Mouse (Mus musculus) ovary, postnatal 14 days (tissue): ENCODE results near the gene Ap3d1.
A peak's percentile ranks its signal among the peaks of the same experiment; 100 is the strongest.

Source experiments
- DNase-seq: peaks from one replicate; pipeline ENCODE4 v3.0.0; 2022; ENCODE audit warnings: low spot score

Gene Ap3d1

DNA sequence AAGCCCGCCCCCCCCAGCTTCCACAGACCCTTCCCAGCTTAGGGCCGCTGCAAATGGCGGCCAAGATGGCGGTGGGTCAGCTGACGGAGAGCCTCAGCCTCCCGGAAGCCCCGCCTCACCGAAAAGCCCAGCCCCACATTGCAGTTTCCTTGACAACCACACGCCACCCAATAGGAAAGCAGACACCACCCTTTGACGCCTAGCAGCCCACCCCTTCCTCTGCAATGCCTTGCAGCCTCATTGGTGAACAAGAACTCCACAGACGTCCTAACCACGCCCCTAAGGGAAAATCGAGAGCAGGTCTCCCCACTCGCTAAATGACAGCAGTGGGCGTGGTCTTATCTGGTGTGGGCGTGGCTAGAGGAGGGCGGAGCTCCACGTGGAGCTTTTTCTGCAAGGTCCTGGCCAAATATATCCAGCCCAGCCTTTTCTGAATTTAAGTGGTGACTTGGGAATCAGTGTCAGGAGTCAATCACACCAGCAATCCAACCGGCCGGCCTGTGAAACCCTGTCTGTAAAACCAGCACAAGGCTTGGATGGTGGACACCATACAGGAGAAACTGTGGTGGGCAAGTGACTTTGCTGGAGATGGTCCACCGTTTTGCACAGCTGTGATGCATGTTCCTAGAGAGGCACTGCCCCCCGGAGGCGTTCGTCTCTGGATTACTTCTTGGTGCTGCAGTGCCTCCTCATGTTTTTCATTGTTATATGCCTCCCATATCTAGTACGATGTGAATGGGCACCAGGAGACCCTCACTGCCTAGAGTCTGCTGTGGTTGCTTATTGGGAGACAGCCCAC, at the start of gene Ap3d1:
Gene Ap3d1 (minus strand): TSS at position 85 of the 799 bp plus-strand sequence.
- DNase-seq: peak; percentile 98

DNA sequence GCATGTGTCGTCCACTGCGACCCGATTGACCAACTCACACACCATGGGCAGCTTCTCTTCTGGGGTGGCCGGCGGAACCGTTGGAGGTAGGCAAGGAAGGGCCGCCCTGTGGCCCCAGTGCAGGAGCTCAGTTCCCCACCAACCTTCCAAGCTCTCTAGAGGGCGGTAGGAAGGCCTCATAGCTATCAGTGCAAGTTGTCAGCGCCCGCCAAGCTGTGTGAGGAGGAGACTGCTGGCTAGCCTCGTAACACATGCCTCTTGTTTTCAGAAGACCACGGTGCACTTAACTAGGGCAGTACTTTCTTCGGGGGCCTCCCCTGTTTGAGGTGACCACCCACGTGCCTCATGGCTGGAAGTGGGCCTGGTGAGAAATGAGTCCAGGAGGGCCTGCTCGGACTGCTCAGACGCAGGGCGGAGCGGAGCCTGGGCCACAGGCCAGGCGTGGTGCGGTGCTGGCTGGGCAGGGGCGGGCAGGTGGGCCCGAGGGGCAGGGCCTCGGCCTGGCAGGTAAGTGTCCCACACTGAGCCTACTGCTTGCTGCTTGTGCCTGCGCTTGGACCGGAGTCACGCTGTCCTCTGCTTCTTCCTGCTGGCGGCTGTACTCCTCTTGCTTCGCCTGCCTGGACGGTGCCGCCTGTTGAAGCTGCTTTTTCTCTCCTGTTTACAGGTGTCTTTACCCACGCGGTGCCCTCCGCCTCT, 49.6 kb upstream of the Ap3d1 start:
- DNase-seq: no peak

DNA sequence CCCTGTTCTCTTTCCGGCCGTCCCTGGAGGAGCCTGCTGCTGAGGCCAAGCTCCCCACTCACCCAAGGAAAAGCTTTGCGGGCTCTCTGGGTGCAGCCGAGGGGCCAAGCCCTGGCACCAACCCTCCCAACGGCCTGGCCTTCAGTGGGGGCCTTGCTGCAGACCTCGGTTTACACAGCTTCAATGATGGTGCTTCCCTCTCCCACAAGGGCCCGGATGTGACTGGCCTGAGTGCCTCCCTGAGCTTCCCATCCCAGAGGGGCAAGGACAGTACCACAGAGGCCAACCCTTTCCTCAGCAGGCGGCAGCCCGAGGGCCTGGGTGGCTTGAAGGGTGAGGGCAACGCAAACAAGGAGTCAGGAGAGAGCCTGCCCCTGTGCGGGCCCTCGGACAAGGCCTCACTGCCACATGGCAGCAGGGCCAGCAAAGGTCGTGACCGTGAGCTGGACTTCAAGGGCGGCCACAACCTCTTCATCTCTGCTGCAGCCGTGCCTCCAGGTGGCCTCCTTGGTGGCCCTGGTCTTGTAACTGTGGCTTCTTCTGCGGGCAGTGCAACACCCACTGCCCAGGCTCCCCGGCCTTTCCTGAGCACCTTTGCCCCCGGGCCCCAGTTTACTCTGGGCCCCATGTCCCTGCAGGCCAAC, 48.8 kb upstream of the Ap3d1 start:
- DNase-seq: no peak

DNA sequence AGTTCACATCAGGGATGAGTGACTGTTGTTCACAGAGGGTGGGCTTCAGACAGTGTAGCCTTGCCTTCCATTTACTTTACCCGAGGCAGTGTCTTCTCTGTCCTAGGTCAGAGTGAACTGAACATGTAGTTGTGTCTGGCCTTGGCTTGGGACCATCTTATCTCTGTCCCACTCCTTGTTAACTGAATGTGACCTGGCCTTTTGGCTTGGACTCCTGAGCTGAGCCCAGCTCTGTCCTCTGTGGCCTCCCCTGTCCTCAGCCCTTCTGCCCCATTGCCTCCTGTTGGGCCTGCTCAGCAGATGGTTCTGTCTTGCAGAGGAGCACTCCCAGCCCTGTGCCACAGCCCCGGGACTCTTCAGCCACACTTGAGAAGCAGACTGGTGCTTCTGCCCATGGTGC, 45.5 kb upstream of the Ap3d1 start:
- no peak for DNase-seq

DNA sequence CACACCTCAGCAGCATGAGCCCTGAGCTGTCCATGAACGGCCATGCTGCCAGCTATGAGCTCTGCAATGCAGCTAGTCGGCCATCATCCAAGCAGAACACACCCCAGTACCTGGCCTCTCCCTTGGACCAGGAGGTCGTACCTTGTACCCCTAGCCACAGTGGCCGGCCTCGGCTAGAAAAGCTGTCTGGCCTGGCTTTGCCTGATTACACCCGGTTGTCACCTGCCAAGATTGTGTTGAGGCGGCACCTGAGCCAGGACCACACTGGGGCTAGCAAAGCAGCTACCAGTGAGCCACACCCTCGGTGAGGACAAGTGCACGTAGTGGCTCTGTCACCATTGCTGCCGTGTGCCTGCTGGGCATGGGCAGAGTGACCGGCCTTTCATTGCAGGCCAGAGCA, 43.9 kb upstream of the Ap3d1 start:
- no peak for DNase-seq

DNA sequence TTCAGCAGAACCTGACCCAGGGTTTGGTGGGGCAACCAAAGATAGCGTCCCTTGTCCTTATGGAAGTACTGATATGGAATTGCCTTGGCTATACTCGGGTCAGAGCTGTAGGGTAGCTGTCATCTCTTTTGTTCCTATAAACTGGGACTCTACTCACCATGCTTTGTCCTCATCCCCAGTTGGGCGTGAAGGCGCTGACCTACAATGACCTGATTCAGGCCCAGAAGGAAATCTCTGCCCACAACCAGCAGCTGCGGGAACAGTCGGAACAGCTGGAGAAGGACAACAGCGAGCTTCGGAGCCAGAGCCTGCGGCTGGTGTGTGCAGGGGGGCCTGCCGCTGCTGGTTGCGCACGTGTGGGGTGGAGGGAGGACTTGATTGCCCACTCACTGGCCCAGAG, 42.8 kb upstream of the Ap3d1 start:
- no peak for DNase-seq

DNA sequence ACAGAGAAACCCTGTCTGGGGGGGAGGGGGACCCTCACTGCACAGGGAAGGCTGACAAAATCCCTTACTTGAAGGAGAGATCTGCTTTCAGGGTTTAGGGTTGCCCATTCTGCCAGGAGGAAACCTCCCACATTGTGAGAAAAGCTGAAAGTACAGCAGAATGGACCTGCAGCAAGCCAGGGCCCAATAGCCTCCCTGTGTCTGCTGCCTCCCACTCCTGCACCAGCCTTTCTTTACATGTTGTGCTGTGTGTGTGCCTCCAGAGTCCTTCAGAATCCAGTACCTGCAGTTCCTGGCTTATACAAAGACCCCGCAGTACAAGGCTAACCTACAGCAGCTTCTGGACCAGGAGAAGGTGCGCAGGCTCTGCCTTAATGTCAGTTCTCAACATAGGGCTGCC, 42.2 kb upstream of the Ap3d1 start:
- DNase-seq: no peak

DNA sequence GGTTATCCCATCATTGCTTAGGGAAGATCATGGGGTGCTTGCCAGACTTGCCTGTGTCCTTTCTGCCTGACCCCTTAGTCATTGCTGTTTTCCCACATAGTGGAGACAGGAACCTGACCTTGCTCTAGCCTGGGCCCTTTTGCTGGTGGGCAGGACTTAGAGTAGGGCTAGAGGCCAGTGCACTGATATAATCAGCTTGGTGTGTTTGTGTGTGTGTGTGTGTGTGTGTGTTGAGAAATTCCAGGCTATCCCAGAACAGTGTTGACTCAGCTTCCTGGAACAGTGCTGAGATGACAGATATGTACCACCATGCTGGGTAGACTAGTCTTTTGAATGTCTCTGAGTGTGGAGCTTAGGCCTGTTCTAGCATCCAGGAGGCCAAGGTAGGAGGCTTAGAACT, 37.5 kb upstream of the Ap3d1 start:
- DNase-seq: no peak

DNA sequence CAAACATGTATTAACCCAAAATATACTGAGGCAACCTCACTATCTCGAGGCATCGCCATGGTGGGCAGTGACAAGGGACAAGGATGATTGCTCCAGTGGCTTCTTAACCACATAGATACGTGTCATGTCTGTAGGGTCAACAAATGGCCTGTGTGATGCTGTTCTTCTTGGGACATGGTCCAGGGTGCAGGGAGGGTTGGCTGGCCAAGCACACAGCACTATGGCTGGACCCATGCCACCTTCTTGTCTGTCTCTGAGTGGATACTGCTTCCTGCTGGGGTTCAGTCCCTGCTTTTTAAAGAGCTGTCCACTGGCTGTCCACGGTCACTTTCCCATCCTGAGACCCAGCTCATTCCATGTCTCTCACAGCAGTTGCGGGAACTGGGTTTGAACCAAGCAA, 35.1 kb upstream of the Ap3d1 start:
- DNase-seq: no peak

DNA sequence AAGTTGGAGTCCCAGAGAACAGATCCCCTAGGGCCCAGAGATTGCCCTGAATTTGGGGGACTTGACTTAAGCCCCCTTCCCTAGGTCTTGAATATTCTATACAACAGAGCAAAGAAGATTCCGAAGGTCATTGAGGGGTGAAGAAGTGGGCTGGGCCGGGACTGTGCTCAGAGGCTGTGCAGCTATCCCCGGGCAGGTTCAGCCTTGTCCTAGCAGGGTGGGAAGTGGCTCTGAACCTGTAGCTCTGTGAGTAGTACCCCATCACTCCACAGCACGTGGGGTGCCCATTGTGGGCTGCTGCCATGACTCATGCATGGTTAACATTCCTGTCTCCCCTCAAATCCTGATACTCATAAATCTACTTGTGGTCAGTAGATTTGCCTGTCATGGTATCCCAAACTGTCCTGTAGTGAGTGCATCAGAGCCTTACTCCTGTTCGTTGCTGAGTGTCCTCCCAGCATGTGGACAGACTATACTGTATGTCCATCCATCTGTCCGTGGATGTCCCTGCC, 34.4 kb upstream of the Ap3d1 start:
- no peak for DNase-seq

DNA sequence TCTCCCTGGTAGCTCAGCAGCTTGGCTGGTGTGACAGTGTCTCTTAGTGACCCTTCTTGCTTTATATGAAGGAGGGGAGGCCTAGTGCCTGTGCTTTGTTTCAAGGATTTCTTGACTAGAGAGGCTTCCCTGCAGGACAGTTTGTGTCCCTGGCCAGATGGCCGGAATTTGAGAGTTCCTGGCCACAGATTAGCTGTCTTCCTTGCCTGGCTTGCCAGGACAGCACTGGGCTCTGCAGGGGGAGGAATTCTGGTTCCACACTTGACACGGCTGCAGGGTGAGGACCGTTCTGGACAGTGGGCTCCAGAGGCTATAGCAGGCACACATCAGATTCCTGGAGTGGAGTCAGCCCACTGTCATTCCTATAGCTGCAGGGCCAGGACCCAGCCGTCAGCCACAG, 33.7 kb upstream of the Ap3d1 start:
- DNase-seq: no peak

DNA sequence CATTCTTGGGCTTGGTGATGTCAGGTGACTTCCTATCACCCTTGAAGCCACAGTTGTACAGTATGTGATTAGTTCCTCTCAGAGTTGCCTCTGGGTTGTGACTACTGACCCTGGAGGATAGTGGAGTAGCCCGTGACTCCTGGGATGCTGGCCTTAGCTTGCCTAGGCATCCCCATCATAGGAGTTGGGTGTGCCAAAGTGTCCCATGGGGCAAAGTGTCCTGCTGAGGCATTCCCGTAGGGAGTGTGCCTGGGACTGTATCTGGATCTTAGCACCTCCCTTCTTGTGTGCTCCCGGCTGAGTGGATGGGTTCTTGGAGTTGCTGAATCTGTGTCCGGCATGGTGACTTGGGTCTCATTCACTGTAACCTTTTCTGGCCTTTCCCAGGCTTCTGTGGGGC, 32.9 kb upstream of the Ap3d1 start:
- no peak for DNase-seq

DNA sequence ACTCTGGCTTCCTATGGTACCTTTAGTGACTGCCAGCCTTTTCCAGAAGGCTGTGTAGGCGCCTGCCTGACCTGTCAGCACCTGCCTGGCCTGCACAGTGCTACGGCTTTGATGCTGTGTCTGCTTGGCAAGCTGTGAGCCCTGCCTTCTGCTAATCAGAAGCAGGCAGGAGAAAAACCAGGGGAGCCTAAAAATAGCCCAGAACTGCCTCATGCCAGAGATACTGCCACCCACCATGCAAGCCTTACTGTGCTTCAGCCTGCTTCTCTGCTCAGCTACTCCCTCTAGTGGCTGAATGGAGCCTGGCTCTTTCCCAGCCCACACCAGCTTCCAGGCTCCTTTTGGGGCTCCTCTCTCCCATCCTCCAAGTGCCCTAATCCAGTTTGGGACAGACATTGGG, 32.5 kb upstream of the Ap3d1 start:
- DNase-seq: peak; percentile 76

DNA sequence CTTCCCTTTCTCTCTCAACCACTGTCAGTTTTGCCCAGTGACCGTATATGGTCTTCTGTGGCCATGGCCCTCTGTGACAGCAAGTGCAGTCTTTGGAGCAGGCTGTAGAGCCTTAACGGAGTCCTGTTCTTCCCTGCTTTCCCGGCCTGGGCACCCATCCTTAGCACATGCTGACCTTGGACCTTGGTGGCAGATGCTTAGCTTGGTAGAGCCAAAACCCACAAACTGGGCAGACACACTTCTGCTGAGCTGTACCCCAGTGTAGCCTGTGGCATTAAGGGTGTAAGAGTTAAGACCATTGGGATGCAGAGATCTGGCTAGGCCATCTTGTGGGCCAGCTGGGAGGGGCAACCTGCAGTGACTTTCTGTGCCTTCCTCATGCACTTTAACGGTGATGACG, 31.8 kb upstream of the Ap3d1 start:
- DNase-seq: no peak

DNA sequence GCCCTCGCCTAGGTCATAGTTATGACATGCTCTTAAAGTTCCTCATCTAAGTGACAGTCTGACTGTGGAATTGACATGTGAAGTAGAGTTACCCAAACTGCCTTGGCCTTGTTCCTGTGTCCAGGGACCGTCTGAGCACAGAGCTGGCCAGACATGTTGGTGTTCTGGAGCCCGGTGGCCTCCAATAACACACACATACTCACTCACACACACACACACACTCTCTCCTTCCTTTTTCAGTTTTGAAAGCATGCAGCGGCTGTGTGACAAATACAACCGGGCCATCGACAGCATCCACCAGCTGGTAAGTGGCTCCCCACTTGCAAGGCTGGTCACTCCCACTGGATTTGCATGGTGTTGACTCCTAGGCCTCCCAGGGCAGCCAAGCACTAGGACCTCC, 26.3 kb upstream of the Ap3d1 start:
- DNase-seq: no peak

DNA sequence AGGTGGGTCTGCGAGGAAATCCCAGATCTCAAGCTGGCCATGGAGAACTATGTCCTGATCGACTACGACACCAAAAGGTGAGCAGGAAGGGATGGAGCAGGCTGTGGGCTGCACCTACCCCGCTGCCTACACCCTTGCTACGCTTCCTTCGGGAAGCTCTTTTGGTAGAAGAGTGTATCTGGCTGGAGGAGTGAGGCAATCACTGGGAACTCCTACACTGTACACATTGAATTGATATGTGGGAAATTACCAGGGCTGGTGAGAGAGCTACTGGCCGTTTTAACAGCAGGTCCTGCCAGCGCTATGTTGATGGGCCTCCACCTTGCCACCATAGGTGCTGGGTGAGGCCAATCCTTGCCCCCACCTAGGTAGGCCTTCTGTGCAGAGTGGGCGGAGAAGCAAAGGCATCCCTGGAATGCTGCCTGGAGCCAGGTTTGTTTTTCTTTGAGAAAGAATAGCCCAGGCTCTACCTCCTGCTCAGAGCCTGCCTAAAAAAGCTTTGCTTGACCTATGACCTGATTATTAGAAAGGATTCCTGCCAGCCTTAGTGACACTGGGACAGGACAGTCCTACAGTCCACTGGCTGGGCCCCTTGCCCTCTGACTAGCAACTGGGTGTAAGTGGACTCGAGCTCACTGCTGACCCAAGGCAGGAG, 24.2 kb upstream of the Ap3d1 start:
- DNase-seq: no peak

DNA sequence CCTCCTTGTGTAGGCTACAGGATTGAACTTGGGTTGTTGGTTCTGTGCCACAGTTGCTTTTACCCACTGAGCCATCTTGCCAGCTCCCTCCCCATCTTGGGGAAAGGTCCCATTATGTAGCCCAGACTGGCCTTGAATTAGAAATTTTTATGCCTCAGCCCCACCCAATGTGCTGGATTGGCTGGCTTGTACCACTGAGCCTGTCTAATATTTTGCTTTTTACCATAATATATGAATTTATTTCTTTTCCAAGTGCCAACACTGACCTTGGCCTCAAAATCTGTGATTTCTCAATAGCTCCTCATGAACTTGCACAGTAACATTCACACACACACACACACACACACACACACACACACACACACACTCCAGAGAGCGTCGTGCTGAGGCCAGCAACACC, 23.7 kb upstream of the Ap3d1 start:
- DNase-seq: no peak

DNA sequence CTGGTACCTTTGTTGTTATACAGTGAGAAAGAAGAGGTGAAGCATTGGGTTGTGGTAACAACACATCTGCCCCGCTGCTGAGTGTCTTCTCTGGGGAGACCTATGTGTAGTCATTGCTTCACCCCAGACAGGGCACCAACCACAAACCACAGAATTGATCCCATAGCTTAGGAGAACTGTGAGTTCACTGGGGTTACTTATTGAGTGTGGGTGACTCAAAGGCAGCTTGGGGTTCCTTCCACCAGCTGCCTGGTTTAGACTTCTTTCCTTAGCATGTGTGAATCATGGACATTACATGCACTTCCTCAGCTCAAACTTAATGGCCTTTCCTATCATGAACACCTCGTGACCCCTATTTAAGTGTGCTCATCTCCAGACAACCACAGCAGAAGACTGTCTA, 21.4 kb upstream of the Ap3d1 start:
- DNase-seq: no peak

DNA sequence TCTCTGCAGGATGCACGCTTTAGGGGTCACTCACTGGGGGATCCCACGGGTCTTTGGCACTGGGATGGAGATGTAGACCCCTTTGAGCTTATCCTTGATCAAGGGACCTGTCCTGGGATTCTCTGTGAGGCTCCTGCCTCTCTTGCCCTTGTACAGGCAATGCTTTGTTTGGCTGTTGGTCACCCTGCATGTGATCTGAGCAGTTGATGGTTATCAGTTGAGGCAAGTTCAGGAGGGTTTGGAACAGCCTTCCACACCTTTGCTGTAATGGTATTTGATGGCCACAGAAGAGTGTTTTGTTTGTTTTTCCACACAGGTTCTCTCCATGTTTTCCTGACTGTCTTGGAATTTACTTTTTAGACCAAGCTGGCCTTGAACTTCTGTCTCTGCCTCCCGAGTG, 19.8 kb upstream of the Ap3d1 start:
- DNase-seq: no peak

DNA sequence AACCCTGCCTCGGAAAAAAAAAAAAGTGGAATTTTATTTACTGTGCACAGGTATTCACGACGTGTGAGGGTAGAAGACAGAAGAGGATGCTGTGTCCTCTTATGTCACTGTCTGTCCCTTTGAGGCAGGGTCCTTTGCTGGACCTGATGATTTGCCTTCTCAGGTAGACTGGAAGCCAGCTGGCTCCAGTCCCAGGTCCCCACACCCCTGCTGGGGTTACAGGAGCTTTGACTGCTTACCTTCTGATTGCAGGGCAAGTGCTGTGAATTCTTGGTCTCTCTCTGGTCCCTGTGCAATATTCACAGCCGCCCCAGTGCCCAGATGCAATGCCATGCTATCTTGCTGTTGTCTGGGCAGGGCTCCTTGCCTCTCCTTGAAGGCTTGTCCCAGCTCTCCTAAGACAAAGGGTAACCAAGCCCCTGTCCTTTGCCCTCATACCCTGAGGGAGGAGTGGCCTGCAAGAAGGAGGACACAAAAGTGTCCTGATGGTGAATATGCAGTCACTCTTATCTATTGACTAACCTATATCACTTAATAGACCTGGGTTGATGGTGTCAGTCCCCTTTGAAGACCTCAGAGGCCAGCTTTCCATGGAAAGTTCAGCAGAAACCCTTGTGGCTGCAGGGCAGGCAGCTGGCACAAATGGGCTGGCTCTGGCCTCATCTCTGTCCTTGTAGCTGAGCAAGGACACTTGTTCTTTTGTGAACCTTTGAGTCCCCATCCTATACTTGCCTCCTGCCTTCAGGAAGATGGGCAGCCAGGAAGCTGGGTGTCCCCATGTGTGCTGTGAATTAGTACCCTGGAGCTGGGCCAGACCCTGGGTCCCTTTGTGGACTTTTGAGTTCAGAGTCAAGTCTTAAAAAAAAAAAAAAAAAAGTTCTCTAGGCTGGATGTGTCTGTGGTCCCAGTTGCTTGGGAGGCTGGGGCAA, 18.8 kb upstream of the Ap3d1 start:
- DNase-seq: no peak

DNA sequence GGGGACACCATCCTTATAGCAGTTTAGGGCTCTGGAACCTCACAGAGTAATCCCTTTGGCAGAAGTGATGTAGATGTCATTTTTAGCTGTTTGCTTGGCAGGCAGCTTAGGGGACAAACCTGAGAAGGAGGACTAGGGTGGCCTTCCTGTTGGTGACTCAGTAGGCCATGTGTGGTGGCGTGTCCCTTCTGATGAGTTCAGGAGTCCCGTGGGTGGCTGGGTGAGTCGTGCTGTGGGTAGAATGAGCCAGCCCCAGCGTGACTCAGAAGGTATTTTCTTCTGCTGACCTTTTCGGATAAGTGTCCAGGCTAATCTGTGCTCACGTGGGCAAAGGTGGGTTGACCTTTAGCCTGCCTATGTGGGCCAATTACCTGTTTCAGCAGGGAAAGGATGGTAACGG, 16.6 kb upstream of the Ap3d1 start:
- no peak for DNase-seq

DNA sequence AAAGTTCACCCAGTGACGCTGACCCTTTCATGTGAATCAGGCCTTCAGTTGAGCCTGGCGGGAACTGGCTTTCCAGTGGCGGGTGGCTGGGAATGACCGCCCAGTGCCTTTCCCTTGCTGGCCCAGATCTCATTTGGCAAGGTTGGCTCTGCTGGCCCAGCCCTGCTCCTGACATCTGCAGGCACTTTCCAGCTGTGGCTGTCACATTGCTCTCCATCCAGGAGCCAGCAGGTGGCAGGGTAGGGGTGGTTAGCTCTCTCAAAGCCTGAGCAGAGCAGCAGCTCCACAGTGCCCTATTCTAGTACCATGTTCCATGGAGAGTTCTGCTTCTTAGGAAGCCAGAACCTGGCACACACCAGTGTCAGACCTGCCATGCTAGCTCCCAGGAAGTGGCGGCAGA, 15.7 kb upstream of the Ap3d1 start:
- peak; percentile 49 for DNase-seq
